Mouse (Mus musculus): ENCODE data around the gene Tssk1. TPM values are rescaled to one million over a fixed set of nuclear protein-coding genes. Genes with fewer than 3 reads are reported as not detected.
A peak's percentile ranks its signal among the peaks of the same experiment; 100 is the strongest.

Gene Tssk1
- polyA plus RNA-seq, 1 experiment from 2014 or later: not detected

DNA sequence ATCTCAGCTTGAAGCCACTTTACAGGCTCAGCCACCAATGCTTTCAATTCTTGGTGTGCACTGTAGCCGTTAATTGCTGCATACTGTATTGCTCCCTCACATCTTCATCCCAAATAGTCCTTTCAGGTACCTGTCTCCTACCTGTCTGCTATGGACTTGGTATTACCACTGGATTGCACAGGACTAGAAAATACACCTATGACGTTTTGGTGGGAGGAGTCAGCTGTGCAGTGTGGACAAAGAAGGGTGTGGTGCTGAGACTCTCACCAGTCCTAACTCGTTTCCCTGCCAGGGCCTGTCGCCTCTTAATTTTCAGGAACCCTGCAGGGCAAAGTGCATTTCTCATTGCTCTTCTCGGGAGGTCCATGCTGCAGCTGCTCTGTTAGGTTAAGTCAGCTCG is 28.3 kb upstream of the Tssk1 start:
- H3K9me3 ChIP-seq (replicated peaks; ENCODE audit: control insufficient read depth, low read length): no peaks in the 10 kb centered on the region
- no peaks in the 10 kb centered on the region for H3K36me3 ChIP-seq (ENCODE audit: control insufficient read depth, insufficient read depth)
- H3K27ac ChIP-seq (ENCODE audit: low read length): no peak overlapping the region
- H3K4me2 ChIP-seq (ENCODE audit: low read depth, low read length): no peak overlapping the region
- no peak for ATAC-seq (ENCODE audit: low read depth)
- H3K4me1 ChIP-seq (ENCODE audit: control insufficient read depth, low read depth, low read length): peaks cover 1% of the 10 kb centered on the region
- no peak overlapping the region for H3K4me3 ChIP-seq (ENCODE audit: low read depth, low read length)
- no peaks in the 10 kb centered on the region for H3K27me3 ChIP-seq (ENCODE audit: control insufficient read depth, insufficient read depth, low read depth, low read length)
- H3K9ac ChIP-seq (ENCODE audit: low read depth, low read length): no peak overlapping the region
- 49% methylated on average over 6 of the region's 6 CpGs for WGBS (ENCODE audit: insufficient replicate concordance)

DNA sequence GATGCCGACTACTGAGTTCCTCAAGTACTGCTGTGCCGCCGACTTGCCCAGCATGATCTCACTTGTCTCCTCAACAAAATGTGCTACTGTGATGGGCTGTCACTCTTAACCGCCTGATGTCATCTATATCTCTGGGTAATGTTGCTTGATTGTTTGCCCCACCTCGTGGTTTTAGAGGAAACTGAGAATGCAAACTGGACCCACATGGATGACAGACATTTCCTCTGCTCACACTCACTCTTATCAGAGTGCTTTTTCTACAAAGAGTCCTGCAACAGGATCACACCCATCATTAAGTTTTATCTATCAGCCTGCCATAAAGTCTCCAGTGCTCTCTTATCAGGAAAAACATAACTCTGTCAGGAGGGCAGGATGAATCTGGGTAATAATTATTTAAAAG is 22.8 kb upstream of the Tssk1 start:
- Histone ChIP-seq H3K9me3 (replicated peaks; ENCODE audit: control insufficient read depth, low read length) (no peaks in the 10 kb centered on the region), H3K27me3 (ENCODE audit: control insufficient read depth, insufficient read depth, low read depth, low read length) (no peaks in the 10 kb centered on the region), H3K27ac (ENCODE audit: low read length) (no peak overlapping the region), H3K4me1 (ENCODE audit: control insufficient read depth, low read depth, low read length) (peaks cover 30% of the 10 kb centered on the region), H3K9ac (ENCODE audit: low read depth, low read length) (no peak overlapping the region), H3K36me3 (ENCODE audit: control insufficient read depth, insufficient read depth) (peaks cover 6% of the 10 kb centered on the region), H3K4me2 (ENCODE audit: low read depth, low read length) (peak overlapping the region; percentile 32), H3K4me3 (ENCODE audit: low read depth, low read length) (no peak overlapping the region)
- 32% methylated on average over 5 of the region's 5 CpGs for WGBS (ENCODE audit: insufficient replicate concordance)
- ATAC-seq (ENCODE audit: low read depth): peak; percentile 77

DNA sequence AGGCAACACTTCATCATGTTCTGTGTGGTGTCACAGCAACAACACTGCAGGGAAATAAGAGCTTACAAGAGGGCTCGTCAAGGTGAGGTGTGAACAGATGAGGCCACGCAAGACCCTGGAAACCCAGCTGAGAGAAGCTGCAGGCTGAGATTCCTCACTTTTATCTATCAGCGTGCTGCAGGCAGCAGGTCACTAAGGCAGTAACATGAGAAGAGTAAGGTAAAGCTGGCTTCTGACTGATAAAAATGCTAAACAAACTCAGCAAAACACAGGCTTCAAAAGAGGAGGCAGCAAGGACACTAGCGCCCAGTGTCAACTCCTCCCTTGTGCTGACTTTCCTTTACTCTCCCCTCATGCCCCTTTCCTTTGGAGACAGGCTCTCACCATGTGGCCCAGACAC is 21.0 kb upstream of the Tssk1 start:
- no peak overlapping the region for H3K9ac ChIP-seq (ENCODE audit: low read depth, low read length)
- no peak overlapping the region for H3K27ac ChIP-seq (ENCODE audit: low read length)
- WGBS (ENCODE audit: insufficient replicate concordance): 23% methylated on average over 4 of the region's 4 CpGs
- no peaks in the 10 kb centered on the region for H3K9me3 ChIP-seq (replicated peaks; ENCODE audit: control insufficient read depth, low read length)
- no peaks in the 10 kb centered on the region for H3K27me3 ChIP-seq (ENCODE audit: control insufficient read depth, insufficient read depth, low read depth, low read length)
- no peak overlapping the region for H3K4me2 ChIP-seq (ENCODE audit: low read depth, low read length)
- peaks cover 6% of the 10 kb centered on the region for H3K36me3 ChIP-seq (ENCODE audit: control insufficient read depth, insufficient read depth)
- peaks cover 30% of the 10 kb centered on the region for H3K4me1 ChIP-seq (ENCODE audit: control insufficient read depth, low read depth, low read length)
- peak; percentile 20; the same call in 1 of the 2 replicates for ATAC-seq (ENCODE audit: low read depth)
- H3K4me3 ChIP-seq (ENCODE audit: low read depth, low read length): no peak overlapping the region

- H3K36me3 ChIP-seq (ENCODE audit: control insufficient read depth, insufficient read depth): peaks cover 6% of the 10 kb centered on the region
- no peak overlapping the region for H3K27ac ChIP-seq (ENCODE audit: low read length)
- no peak overlapping the region for H3K9ac ChIP-seq (ENCODE audit: low read depth, low read length)
- no peaks in the 10 kb centered on the region for H3K9me3 ChIP-seq (replicated peaks; ENCODE audit: control insufficient read depth, low read length)
- H3K4me2 ChIP-seq (ENCODE audit: low read depth, low read length): no peak overlapping the region
- 74% methylated on average over 4 of the region's 4 CpGs for WGBS (ENCODE audit: insufficient replicate concordance)
- no peaks in the 10 kb centered on the region for H3K27me3 ChIP-seq (ENCODE audit: control insufficient read depth, insufficient read depth, low read depth, low read length)
- no peak overlapping the region for H3K4me3 ChIP-seq (ENCODE audit: low read depth, low read length)
- H3K4me1 ChIP-seq (ENCODE audit: control insufficient read depth, low read depth, low read length): peaks cover 30% of the 10 kb centered on the region
- ATAC-seq (ENCODE audit: low read depth): no peak
These were observed 18.8 kb upstream of the Tssk1 start for GRCm38 (mm10) chr16:17875174-17875573.

DNA sequence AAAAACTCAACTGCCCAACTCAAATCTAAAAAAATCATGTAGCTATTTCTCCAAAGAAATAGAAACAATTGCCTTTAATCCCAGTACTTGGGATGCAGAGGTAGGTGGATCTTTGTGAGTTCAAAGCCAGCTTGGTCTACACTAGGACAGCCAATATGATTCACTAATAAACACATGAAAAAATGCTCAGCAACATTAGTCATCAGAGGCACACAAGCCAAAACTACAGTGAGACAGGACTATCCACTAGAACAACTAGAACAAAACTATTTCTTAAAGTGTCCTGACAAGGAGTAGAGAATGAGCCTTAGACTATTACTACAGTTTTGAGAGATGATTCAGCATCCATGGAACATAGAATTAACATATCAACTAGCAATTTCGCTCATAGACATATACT is 17.9 kb upstream of the Tssk1 start:
- Histone ChIP-seq H3K9ac (ENCODE audit: low read depth, low read length) (no peak overlapping the region), H3K4me2 (ENCODE audit: low read depth, low read length) (no peak overlapping the region), H3K27me3 (ENCODE audit: control insufficient read depth, insufficient read depth, low read depth, low read length) (no peaks in the 10 kb centered on the region), H3K9me3 (replicated peaks; ENCODE audit: control insufficient read depth, low read length) (no peaks in the 10 kb centered on the region), H3K36me3 (ENCODE audit: control insufficient read depth, insufficient read depth) (peaks cover 6% of the 10 kb centered on the region), H3K4me3 (ENCODE audit: low read depth, low read length) (no peak overlapping the region), H3K4me1 (ENCODE audit: control insufficient read depth, low read depth, low read length) (peaks cover 26% of the 10 kb centered on the region), H3K27ac (ENCODE audit: low read length) (no peak overlapping the region)
- WGBS (ENCODE audit: insufficient replicate concordance): 63% methylated on average over 1 of the region's 1 CpGs
- ATAC-seq (ENCODE audit: low read depth): no peak

DNA sequence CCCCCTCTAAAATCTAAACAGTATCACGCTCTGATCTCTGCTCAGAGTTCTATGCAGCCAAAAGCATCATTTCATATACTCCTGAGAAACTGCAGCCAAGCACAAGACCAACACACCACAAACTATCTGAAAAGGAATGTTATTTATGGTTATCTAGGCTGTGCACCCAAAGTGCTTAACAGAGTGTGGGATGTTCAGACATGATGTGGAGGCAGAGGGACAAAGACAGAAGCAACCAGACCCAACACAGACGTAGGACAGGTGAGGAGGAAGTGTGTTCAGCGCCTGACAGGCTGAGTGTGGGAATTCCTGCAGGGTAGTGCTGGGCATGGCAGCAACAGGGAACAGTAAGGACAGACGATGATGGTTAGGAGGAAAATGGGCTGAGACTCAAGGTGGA is 14.5 kb upstream of the Tssk1 start:
- no peak overlapping the region for H3K9ac ChIP-seq (ENCODE audit: low read depth, low read length)
- 83% methylated on average over 4 of the region's 4 CpGs for WGBS (ENCODE audit: insufficient replicate concordance)
- no peak overlapping the region for H3K27ac ChIP-seq (ENCODE audit: low read length)
- H3K4me3 ChIP-seq (ENCODE audit: low read depth, low read length): no peak overlapping the region
- no peaks in the 10 kb centered on the region for H3K9me3 ChIP-seq (replicated peaks; ENCODE audit: control insufficient read depth, low read length)
- H3K36me3 ChIP-seq (ENCODE audit: control insufficient read depth, insufficient read depth): no peaks in the 10 kb centered on the region
- H3K4me2 ChIP-seq (ENCODE audit: low read depth, low read length): no peak overlapping the region
- no peaks in the 10 kb centered on the region; the same call in none of the 2 replicates for H3K4me1 ChIP-seq (ENCODE audit: control insufficient read depth, low read depth, low read length)
- no peak for ATAC-seq (ENCODE audit: low read depth)
- H3K27me3 ChIP-seq (ENCODE audit: control insufficient read depth, insufficient read depth, low read depth, low read length): no peaks in the 10 kb centered on the region

DNA sequence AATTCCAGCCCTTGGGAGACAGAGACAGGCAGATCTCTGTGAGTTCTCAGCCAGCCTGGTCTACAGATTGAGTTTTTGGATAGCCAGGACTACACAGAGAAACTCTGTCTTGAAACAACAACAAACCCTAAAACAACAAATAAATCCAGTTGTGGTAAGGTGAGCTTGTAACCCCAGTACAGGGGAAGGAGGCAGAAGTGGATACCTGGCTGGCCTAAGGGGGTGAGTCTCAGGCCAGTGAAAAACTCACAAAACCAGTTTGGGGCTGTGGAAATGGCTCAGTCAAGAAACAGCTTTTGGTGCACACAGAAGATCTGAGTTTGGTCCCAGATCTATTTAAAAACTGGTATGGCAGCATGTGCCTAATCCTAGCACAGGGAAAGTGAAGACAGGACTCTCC is 11.8 kb upstream of the Tssk1 start:
- Histone ChIP-seq H3K4me1 (ENCODE audit: control insufficient read depth, low read depth, low read length) (peaks cover 4% of the 10 kb centered on the region), H3K4me2 (ENCODE audit: low read depth, low read length) (no peak overlapping the region), H3K9ac (ENCODE audit: low read depth, low read length) (no peak overlapping the region), H3K27me3 (ENCODE audit: control insufficient read depth, insufficient read depth, low read depth, low read length) (no peaks in the 10 kb centered on the region), H3K4me3 (ENCODE audit: low read depth, low read length) (no peak overlapping the region), H3K9me3 (replicated peaks; ENCODE audit: control insufficient read depth, low read length) (no peaks in the 10 kb centered on the region), H3K36me3 (ENCODE audit: control insufficient read depth, insufficient read depth) (no peaks in the 10 kb centered on the region), H3K27ac (ENCODE audit: low read length) (no peak overlapping the region)
- no peak for ATAC-seq (ENCODE audit: low read depth)

GRCm38 (mm10) chr16:17884116-17884515 is 9.9 kb upstream of the Tssk1 start:
- Histone ChIP-seq H3K4me3 (ENCODE audit: low read depth, low read length) (no peak overlapping the region), H3K4me2 (ENCODE audit: low read depth, low read length) (no peak overlapping the region), H3K9me3 (replicated peaks; ENCODE audit: control insufficient read depth, low read length) (no peaks in the 10 kb centered on the region), H3K36me3 (ENCODE audit: control insufficient read depth, insufficient read depth) (no peaks in the 10 kb centered on the region), H3K27me3 (ENCODE audit: control insufficient read depth, insufficient read depth, low read depth, low read length) (no peaks in the 10 kb centered on the region), H3K9ac (ENCODE audit: low read depth, low read length) (no peak overlapping the region), H3K27ac (ENCODE audit: low read length) (no peak overlapping the region), H3K4me1 (ENCODE audit: control insufficient read depth, low read depth, low read length) (peaks cover 4% of the 10 kb centered on the region)
- WGBS (ENCODE audit: insufficient replicate concordance): 83% methylated on average over 6 of the region's 6 CpGs
- ATAC-seq (ENCODE audit: low read depth): no peak

DNA sequence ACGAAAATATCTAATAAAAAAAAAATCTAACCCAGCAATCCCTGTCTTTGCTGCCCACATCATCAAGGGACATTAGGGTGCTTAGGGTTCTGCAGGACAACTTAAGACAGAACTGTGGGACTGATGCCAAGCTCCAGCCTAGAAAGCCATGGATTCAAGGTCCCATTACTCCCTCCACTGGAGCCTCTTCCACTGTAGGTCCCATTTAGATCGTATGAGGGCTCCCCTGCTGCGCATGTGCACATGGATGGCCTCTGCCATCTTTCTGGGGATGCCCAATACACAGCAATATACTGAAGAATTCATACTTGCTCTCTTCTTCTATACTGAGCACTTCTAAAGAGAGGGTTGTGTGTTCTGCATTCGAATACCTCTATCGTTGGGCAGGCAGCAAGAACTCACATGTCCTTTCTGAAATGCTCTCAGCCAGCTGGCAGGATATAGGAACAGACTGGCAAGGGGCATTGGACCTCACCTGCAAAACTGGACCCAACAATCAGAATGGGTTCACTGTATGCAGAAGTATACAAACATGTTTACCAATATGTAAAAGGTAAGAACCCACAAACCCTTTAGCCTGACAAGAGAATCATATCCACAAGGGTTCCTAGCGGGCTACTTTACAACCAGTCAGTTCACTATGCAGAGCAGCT is 4.2 kb upstream of the Tssk1 start:
- no peak overlapping the region for H3K27ac ChIP-seq (ENCODE audit: low read length)
- no peak overlapping the region for H3K9ac ChIP-seq (ENCODE audit: low read depth, low read length)

More for the DNA sequence above, 4.2 kb upstream of the Tssk1 start:
- no peak for ATAC-seq (ENCODE audit: low read depth)
- Histone ChIP-seq H3K36me3 (ENCODE audit: control insufficient read depth, insufficient read depth) (no peaks in the 10 kb centered on the region), H3K4me1 (ENCODE audit: control insufficient read depth, low read depth, low read length) (peaks cover 23% of the 10 kb centered on the region), H3K9me3 (replicated peaks; ENCODE audit: control insufficient read depth, low read length) (no peaks in the 10 kb centered on the region), H3K4me2 (ENCODE audit: low read depth, low read length) (peak overlapping the region; percentile 86), H3K27me3 (ENCODE audit: control insufficient read depth, insufficient read depth, low read depth, low read length) (no peaks in the 10 kb centered on the region), H3K4me3 (ENCODE audit: low read depth, low read length) (peak overlapping the region; percentile 99)
- WGBS (ENCODE audit: insufficient replicate concordance): 78% methylated on average over 6 of the region's 6 CpGs
